Mouse (Mus musculus) heart, embryonic 14.5 days (tissue): ENCODE results near the gene Magi2. TPM values are rescaled to one million over a fixed set of nuclear protein-coding genes. Genes with fewer than 3 reads are reported as not detected.

Experiments used
- ATAC-seq: fragments of 200-750 bp; cut with Nextera tagmentation; 2 replicates; pipeline ENCODE4 v1.8.0; 2017; ENCODE audit warnings: low read depth, moderate TSS enrichment; ENCODE audit not compliant: insufficient number of reproducible peaks, insufficient read depth, low FRiP score
- H3K27ac ChIP-seq, 2 experiments: fragments of 200-500 bp in 1 of 2; fragments of 300-500 bp in 1 of 2; sonication (generic) in 1 of 2; replicated peaks in 1 of 2; 2 replicates each; pipeline ENCODE4 v1.5.1; 2012 to 2014; ENCODE audit warnings: low read depth in 2 of 2, low read length in 2 of 2, control low read depth in 1 of 2, mild to moderate bottlenecking in 1 of 2, mixed read lengths in 1 of 2; ENCODE audit not compliant: control insufficient read depth in 1 of 2, insufficient read depth in 1 of 2
- H3K27me3 ChIP-seq: fragments of 300-500 bp; sonication (generic); 2 replicates; pipeline ENCODE4 v1.6.1; 2014; ENCODE audit warnings: mild to moderate bottlenecking, low read length, control low read depth; ENCODE audit not compliant: control insufficient read depth, insufficient read depth
- H3K36me3 ChIP-seq: fragments of 300-500 bp; sonication (generic); 2 replicates; pipeline ENCODE4 v1.6.1; 2014; ENCODE audit warnings: mild to moderate bottlenecking, control low read depth, low read length, mixed read lengths; ENCODE audit not compliant: control insufficient read depth, insufficient read depth
- H3K4me1 ChIP-seq, 2 experiments: fragments of 200-500 bp in 1 of 2; fragments of 300-500 bp in 1 of 2; sonication (generic) in 1 of 2; 2 replicates each; pipeline ENCODE4 v1.6.1; 2012 to 2014; ENCODE audit warnings: low read length in 2 of 2, control low read depth in 1 of 2, mixed read lengths in 1 of 2; ENCODE audit not compliant: control insufficient read depth in 2 of 2, insufficient read depth in 2 of 2
- H3K4me2 ChIP-seq: fragments of 300-500 bp; sonication (generic); 2 replicates; pipeline ENCODE4 v1.6.1; 2014; ENCODE audit warnings: mild to moderate bottlenecking, low read length
- H3K4me3 ChIP-seq, 2 experiments: fragments of 200-500 bp in 1 of 2; fragments of 300-500 bp in 1 of 2; sonication (generic) in 1 of 2; 2 replicates each; pipeline ENCODE4 v1.5.1; 2012 to 2014; ENCODE audit warnings: low read length in 2 of 2, mild to moderate bottlenecking in 2 of 2, control low read depth in 1 of 2, low read depth in 1 of 2, moderate library complexity in 1 of 2; ENCODE audit not compliant: control insufficient read depth in 1 of 2, insufficient read depth in 1 of 2
- H3K9ac ChIP-seq: fragments of 300-500 bp; sonication (generic); 2 replicates; pipeline ENCODE4 v1.6.1; 2014; ENCODE audit warnings: mild to moderate bottlenecking, low read length
- H3K9me3 ChIP-seq: fragments of 300-500 bp; sonication (generic); 2 replicates; pipeline ENCODE4 v1.6.1; 2016; ENCODE audit warnings: low read length, control low read depth; ENCODE audit not compliant: control insufficient read depth
- WGBS: fragments of 180-500 bp; shearing (Covaris S2); extraction: QIAGEN DNeasy Blood & Tissue Kit; methylation state at CpG from one replicate; pipeline ENCODE4 v1.1.7; 2014; 5-methylcytosine and 5-hydroxymethylcytosine counted together
- polyA plus RNA-seq: library from polyadenylated mRNA; unstranded; fragments of >200 nt; fragmentation: Nextera tagmentation; extraction: Ambion mirVana; gene quantifications from 2 replicates; pipeline ENCODE4 v1.2.1, GENCODE M21; 2014

Magi2 gene
- polyA plus RNA-seq, 1 experiment from 2014 or later = 3.4 TPM

DNA sequence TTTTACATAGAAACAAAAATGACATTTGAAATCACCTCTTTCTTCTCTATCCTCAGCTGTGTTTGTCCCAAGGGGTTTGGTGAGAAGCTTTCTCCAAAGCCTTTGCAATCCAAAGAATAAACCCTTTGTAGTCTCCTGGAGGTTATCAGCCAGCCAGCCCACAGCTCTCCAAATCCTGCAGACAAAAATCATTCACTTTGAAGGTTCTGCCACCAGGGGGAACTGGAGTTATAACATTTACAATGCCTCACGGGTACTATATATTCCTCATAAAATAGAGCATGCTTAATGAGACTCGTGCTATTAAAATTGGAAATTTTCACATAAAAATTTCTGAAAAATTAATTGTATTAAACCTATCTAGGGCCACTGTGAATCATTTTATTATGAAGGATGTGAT lies 202.5 kb downstream of the Magi2 start:
- H3K27ac ChIP-seq = no peak overlapping the region
- no peak for ATAC-seq
- H3K4me2 ChIP-seq = no peak overlapping the region
- no peaks in the 10 kb centered on the region for H3K9me3 ChIP-seq
- H3K4me3 ChIP-seq = no peak overlapping the region
- H3K27me3 ChIP-seq = no peaks in the 10 kb centered on the region
- H3K4me1 ChIP-seq = no peaks in the 10 kb centered on the region
- H3K36me3 ChIP-seq = no peaks in the 10 kb centered on the region
- 41% methylated on average over 2 of the region's 2 CpGs for WGBS
- no peak overlapping the region for H3K9ac ChIP-seq

DNA sequence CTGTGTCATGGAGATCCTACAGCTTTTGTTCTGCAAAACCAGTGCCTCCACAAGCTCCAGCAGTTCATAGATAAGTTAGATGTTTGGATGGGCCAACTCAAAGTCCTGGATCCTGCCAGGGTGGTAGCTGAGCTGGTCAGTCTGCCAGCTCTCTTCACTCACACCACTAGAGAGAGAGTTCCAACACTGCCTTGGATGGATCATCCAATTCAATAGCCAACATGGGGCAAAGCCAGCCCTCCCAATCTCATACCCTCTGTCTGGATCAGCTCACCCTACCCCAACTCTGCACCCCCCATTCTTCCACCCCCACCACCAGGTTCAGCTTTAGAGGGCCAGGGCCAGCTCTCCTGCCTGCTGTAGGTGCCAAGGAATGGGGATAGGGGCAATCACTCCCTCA lies 235.7 kb downstream of the Magi2 start:
- no peaks in the 10 kb centered on the region for H3K36me3 ChIP-seq
- no peak overlapping the region for H3K4me3 ChIP-seq
- no peak overlapping the region for H3K4me2 ChIP-seq
- no peak overlapping the region for H3K9ac ChIP-seq
- no peak for ATAC-seq
- H3K27ac ChIP-seq = no peak overlapping the region
- H3K27me3 ChIP-seq = no peaks in the 10 kb centered on the region
- H3K4me1 ChIP-seq = no peaks in the 10 kb centered on the region
- H3K9me3 ChIP-seq = no peaks in the 10 kb centered on the region

DNA sequence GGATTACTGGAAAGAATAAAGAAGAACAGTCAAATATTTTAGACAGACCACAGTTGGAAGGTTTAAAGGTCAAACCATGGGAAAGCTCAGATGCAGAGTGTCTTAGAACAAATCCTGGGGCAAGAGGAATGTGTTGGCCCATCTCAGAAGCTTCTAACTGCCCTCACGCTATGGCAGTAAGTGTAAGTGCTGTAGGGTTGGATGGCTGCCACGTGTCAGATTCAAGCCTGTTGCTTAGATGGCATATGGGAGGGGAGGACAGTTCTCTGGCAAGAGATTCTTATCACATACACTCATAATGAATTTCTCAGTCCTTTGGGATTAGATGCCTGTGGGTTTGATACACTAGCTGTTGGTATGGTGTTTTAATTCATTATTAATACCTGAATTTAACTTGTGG lies 238.5 kb downstream of the Magi2 start:
- Histone ChIP-seq H3K27ac (no peak overlapping the region), H3K4me2 (no peak overlapping the region), H3K4me3 (no peak overlapping the region), H3K27me3 (no peaks in the 10 kb centered on the region), H3K4me1 (no peaks in the 10 kb centered on the region), H3K36me3 (no peaks in the 10 kb centered on the region), H3K9me3 (no peaks in the 10 kb centered on the region), H3K9ac (no peak overlapping the region)
- WGBS = 42% methylated on average over 2 of the region's 2 CpGs
- ATAC-seq = no peak

DNA sequence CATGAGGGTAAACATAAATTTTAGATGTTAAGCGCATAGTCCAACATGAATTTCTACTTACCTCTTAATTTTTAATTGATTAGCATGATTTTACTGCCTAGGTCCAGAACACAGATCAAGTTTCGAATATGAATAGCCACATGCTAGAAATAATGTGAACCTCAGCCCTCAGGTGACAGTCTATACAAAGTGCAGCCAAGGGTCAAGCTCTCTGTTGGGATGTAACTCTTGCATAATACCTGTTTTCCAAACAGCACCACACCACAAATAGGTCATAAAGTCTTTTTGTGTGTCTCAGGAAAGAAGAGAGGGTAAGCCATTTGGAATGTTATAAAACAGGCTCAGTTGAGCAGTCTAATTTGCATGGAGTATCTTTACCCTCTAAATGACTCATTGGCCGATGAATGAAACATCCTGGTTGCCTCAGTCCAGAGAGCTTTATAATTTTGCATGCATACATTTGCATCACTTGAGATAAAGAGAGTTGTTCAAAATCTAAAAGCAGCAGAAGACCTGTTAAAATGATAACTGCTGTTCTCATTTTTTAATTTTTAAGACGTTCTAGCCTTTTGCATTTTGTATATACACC lies 246.1 kb downstream of the Magi2 start:
- Histone ChIP-seq H3K4me2 (no peak overlapping the region), H3K36me3 (no peaks in the 10 kb centered on the region), H3K4me3 (no peak overlapping the region), H3K9me3 (no peaks in the 10 kb centered on the region), H3K9ac (no peak overlapping the region), H3K27me3 (no peaks in the 10 kb centered on the region), H3K4me1 (no peaks in the 10 kb centered on the region), H3K27ac (no peak overlapping the region)
- WGBS = 74% methylated on average over 4 of the region's 4 CpGs
- ATAC-seq = no peak

DNA sequence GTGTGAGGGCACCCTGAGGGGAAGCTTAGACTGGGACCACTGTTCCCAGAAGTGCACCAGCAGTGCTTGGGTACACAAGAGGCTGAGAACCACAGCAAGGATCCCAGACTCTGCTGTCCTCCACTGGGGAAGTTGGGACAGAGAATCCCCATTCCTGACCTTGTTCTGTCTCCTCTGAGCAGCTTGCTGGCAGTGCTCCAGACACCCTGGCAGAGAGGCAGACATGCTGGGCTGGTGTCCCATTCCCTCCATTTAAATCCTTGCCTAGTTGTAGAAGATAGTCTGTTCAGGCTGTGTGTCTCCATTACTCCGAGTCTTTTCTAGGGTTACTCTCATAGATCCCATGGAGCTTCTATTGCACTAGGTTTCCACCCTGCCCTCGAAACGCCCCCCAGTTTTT lies 256.1 kb downstream of the Magi2 start:
- Histone ChIP-seq H3K36me3 (no peaks in the 10 kb centered on the region), H3K9me3 (no peaks in the 10 kb centered on the region), H3K4me3 (no peak overlapping the region), H3K27me3 (no peaks in the 10 kb centered on the region), H3K27ac (no peak overlapping the region), H3K9ac (no peak overlapping the region), H3K4me2 (no peak overlapping the region), H3K4me1 (no peaks in the 10 kb centered on the region)
- no peak for ATAC-seq
- 79% methylated on average over 3 of the region's 3 CpGs for WGBS

DNA sequence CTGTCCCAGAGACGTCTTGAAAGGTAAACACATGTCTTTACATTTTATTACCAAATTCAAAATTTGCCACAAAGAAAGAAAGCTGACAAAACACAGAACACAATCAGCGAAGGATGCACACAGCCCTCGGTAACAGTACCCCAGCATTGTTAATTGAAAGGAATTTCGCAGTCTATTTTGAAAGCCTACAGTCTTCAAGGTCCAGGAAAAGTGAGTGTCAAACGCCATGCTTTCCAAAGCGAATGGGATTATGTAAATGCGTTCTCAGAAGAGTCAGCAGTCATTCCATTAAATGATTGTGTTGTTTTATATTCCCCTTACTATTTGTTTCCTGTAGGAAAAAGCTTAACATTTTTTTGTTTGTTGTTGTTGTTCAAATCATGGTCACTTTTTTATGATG lies 261.1 kb downstream of the Magi2 start:
- ATAC-seq = no peak
- no peaks in the 10 kb centered on the region for H3K36me3 ChIP-seq
- no peaks in the 10 kb centered on the region for H3K9me3 ChIP-seq
- H3K4me2 ChIP-seq = no peak overlapping the region
- H3K4me1 ChIP-seq = no peaks in the 10 kb centered on the region
- no peak overlapping the region for H3K27ac ChIP-seq
- H3K9ac ChIP-seq = no peak overlapping the region
- no peak overlapping the region for H3K4me3 ChIP-seq
- H3K27me3 ChIP-seq = no peaks in the 10 kb centered on the region
- WGBS = 19% methylated on average over 7 of the region's 7 CpGs

DNA sequence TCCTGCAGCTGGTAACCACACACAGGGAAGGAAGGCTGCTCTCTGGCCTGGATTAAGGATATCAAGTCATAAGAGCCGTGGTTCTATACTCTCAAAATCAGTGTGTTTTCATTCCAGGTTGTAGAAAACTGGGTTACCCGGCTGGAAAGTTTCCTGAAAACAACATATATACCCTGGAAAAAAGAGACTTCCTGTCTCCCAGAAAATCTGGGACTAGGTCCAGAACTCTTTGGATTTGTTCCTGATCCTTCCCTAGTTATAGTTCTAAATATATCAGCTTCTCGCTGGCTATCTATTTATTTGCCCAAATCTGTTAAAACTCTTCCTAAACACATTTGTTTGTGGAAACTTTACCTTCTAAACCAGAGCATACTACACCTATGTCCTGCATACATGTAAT lies 274.2 kb downstream of the Magi2 start:
- no peak overlapping the region for H3K27ac ChIP-seq
- no peak overlapping the region for H3K4me3 ChIP-seq
- H3K36me3 ChIP-seq = no peaks in the 10 kb centered on the region
- ATAC-seq = no peak
- H3K4me2 ChIP-seq = no peak overlapping the region
- H3K27me3 ChIP-seq = no peaks in the 10 kb centered on the region
- no peaks in the 10 kb centered on the region for H3K4me1 ChIP-seq
- H3K9me3 ChIP-seq = no peaks in the 10 kb centered on the region
- no peak overlapping the region for H3K9ac ChIP-seq
- 52% methylated on average over 3 of the region's 3 CpGs for WGBS

DNA sequence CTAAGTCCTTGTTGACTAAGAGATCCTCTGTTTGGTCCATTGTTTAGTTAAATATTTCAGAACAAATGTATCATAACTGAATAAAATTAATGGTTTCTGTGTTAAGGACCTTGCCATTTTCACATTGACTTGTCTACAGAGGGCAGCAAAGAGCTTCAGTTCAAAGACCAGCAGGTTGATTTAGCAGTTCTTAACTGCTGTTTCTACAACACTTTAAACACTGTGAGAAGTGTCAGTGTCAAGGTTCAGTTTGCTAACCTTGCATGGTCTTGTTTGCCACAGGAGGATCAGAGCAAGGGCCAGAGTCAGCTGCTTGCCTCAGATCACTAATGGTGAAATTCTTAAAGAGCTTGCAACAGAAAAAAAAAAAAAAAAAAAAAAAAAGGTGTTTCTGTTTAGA lies 295.3 kb downstream of the Magi2 start:
- H3K9me3 ChIP-seq = no peaks in the 10 kb centered on the region
- no peak overlapping the region for H3K4me3 ChIP-seq
- H3K9ac ChIP-seq = no peak overlapping the region
- H3K27me3 ChIP-seq = no peaks in the 10 kb centered on the region
- no peak overlapping the region for H3K4me2 ChIP-seq
- no peaks in the 10 kb centered on the region for H3K4me1 ChIP-seq
- no peak overlapping the region for H3K27ac ChIP-seq
- no peaks in the 10 kb centered on the region for H3K36me3 ChIP-seq
- no peak for ATAC-seq
